Mouse (Mus musculus) liver, embryonic 15.5 days (tissue): ENCODE measurements at regions not wholly inside any gene's neighbourhood (a gene's known extent, or its start where the extent isn't known, plus 50 kb on each side); places are given as distances from the start of the nearest gene placed in this dataset.

Source experiments
- ATAC-seq: fragments of 200-750 bp; cut with Nextera tagmentation; 2 replicates; pipeline ENCODE4 v1.8.0; 2017; ENCODE audit warnings: moderate number of reproducible peaks, mild to moderate bottlenecking, moderate library complexity; ENCODE audit not compliant: insufficient read depth
- H3K27ac ChIP-seq: fragments of 300-500 bp; sonication (generic); replicated peaks from 2 replicates; pipeline ENCODE4 v1.5.1; 2015; ENCODE audit warnings: mild to moderate bottlenecking, inconsistent platforms
- H3K27me3 ChIP-seq: fragments of 300-500 bp; sonication (generic); 2 replicates; pipeline ENCODE4 v1.6.1; 2015; ENCODE audit warnings: mild to moderate bottlenecking, inconsistent platforms
- H3K36me3 ChIP-seq: fragments of 300-500 bp; sonication (generic); replicated peaks from 2 replicates; pipeline ENCODE4 v1.6.1; 2015; ENCODE audit warnings: moderate library complexity, mild to moderate bottlenecking, inconsistent platforms
- H3K4me1 ChIP-seq: fragments of 300-500 bp; sonication (generic); replicated peaks from 2 replicates; pipeline ENCODE4 v1.6.1; 2015; ENCODE audit warnings: inconsistent platforms
- H3K4me2 ChIP-seq: fragments of 300-500 bp; sonication (generic); 2 replicates; pipeline ENCODE4 v1.6.1; 2015; ENCODE audit warnings: moderate library complexity, mild to moderate bottlenecking, inconsistent platforms
- H3K4me3 ChIP-seq: fragments of 300-500 bp; sonication (generic); replicated peaks from 2 replicates; pipeline ENCODE4 v1.5.1; 2015; ENCODE audit warnings: mild to moderate bottlenecking, inconsistent platforms
- H3K9ac ChIP-seq: fragments of 300-500 bp; sonication (generic); 2 replicates; pipeline ENCODE4 v1.6.1; 2015; ENCODE audit warnings: moderate library complexity, mild to moderate bottlenecking, inconsistent platforms
- H3K9me3 ChIP-seq: fragments of 300-500 bp; sonication (generic); replicated peaks from 2 replicates; pipeline ENCODE4 v1.6.1; 2016; ENCODE audit warnings: inconsistent platforms
- whole genome bisulfite sequencing: fragments of 180-500 bp; shearing (Covaris S2); methylation state at CpG from one replicate; pipeline ENCODE4 v1.1.7; 2015; ENCODE audit warnings: mixed read lengths; ENCODE audit not compliant: insufficient replicate concordance; 5-methylcytosine and 5-hydroxymethylcytosine counted together

DNA sequence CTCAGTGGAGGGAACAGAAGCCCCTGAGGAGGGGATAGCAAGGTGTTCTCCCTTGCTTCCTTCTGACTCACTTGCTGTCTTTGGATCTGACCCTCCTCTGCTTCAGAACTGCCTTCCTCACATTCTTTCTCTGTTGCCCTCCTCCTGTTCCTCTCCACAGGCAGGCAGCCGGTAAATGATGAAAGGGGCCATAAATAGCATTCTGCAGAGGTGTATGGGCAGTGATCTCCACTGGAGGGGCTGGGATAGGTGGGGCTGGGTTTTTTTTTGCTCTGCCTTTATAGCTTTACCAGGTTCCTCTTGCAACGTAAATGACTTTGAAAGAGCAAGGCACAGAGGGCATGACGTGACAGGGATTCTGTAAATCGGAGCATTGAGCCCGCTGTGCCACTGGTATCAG is 351.6 kb downstream of the Fgf9 start:
- no peak overlapping the region for H3K4me2 ChIP-seq
- no peak overlapping the region for H3K4me3 ChIP-seq
- H3K9me3 ChIP-seq: no peaks in the 10 kb centered on the region
- no peak overlapping the region for H3K27ac ChIP-seq
- 45% methylated on average over 5 of the region's 5 CpGs for WGBS
- no peak overlapping the region for H3K9ac ChIP-seq
- no peak for ATAC-seq
- no peaks in the 10 kb centered on the region for H3K4me1 ChIP-seq
- H3K27me3 ChIP-seq: no peaks in the 10 kb centered on the region
- no peaks in the 10 kb centered on the region for H3K36me3 ChIP-seq

DNA sequence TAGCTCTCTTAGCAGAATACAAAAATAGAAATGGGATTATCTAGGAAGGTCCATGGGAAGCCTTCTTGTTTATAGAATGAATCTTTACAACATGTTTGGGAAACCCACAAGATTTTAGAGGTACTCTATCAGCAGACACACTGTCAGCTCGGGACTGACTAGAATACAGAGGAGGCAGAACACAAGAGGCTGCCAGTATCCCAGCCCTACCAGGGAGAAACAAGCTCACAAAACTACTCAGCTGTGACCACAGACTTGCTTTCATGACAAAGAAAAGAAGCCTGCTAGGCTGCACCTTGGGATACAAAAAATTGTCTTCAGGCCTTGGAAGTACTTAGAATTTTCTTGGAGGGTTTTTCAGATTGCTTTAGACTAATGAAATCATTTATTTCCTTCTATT is 347.2 kb downstream of the Fgf9 start:
- H3K9me3 ChIP-seq: no peaks in the 10 kb centered on the region
- no peak overlapping the region for H3K27ac ChIP-seq
- no peaks in the 10 kb centered on the region for H3K27me3 ChIP-seq
- H3K9ac ChIP-seq: no peak overlapping the region
- no peak for ATAC-seq
- no peak overlapping the region for H3K4me3 ChIP-seq
- H3K4me1 ChIP-seq: no peaks in the 10 kb centered on the region
- whole genome bisulfite sequencing: 51% methylated on average over 1 of the region's 1 CpGs
- H3K36me3 ChIP-seq: no peaks in the 10 kb centered on the region
- no peak overlapping the region for H3K4me2 ChIP-seq

- 72% methylated on average over 9 of the region's 9 CpGs for WGBS
- Histone ChIP-seq H3K27ac (no peak overlapping the region), H3K9me3 (no peaks in the 10 kb centered on the region), H3K36me3 (no peaks in the 10 kb centered on the region), H3K4me3 (no peak overlapping the region), H3K9ac (no peak overlapping the region), H3K4me1 (no peaks in the 10 kb centered on the region), H3K27me3 (no peaks in the 10 kb centered on the region), H3K4me2 (no peak overlapping the region)
- ATAC-seq: no peak
Measured at GRCm38 (mm10) chr14:58392055-58392726, 321.8 kb downstream of the Fgf9 start.

DNA sequence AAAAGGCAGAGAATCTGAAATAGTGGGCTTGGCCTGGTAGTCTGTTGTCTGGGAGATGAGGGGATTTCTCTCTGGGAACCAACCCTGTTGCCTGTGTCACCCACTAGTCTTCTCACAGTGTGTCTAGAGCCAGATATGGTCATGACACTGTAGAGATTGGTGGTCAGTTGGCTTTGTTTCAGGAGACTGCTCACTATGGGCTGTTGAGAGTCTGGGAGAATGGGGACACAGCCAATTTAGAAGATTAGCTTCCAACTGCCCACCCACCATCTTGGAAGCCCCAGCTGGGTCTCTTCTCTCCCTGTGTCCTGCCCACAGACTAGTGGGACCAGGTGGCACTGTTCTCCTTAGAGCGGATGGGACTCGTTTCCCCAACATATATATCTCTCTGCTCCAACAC is 320.4 kb downstream of the Fgf9 start:
- Histone ChIP-seq H3K27ac (no peak overlapping the region), H3K4me3 (no peak overlapping the region), H3K27me3 (no peaks in the 10 kb centered on the region), H3K4me2 (no peak overlapping the region), H3K9ac (no peak overlapping the region), H3K9me3 (no peaks in the 10 kb centered on the region), H3K36me3 (no peaks in the 10 kb centered on the region), H3K4me1 (no peaks in the 10 kb centered on the region)
- ATAC-seq: no peak
- WGBS: 72% methylated on average over 2 of the region's 2 CpGs

DNA sequence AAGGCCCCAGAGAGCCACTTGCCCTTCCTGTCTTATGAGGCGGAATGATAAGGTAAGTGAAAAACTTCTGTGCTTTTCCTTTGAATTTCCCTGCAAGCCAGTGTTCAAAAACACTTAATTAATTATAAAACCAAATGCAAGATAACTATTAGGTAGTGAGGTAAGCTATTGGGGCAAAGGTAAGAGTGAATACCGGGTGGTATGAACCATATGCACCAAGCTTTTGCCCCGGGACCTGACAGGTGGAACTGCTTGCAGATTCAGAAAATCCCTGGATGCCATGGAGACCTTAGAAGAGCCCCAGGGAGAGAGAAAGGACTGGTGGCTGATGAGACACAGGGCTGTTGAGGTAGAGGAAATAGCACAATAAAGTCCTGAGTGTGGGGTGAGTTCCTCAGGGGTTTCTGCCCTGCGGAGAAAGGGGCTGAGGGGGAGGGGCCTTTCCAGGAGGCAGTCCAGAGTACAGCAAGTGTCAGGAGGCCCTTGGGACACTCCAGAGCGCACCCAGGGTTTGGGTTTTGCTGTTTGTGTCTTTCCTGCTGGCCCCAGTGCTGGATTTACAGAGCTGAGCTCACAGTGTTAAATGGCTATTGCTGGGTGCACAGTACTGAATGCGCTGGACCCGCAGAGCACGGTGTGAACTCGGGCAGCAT is 317.1 kb downstream of the Fgf9 start:
- ATAC-seq: no peak
- Histone ChIP-seq H3K4me3 (no peak overlapping the region), H3K9ac (no peak overlapping the region), H3K27ac (no peak overlapping the region), H3K9me3 (no peaks in the 10 kb centered on the region), H3K4me1 (no peaks in the 10 kb centered on the region), H3K4me2 (no peak overlapping the region), H3K36me3 (no peaks in the 10 kb centered on the region), H3K27me3 (no peaks in the 10 kb centered on the region)
- 68% methylated on average over 9 of the region's 9 CpGs for WGBS

- Histone ChIP-seq H3K27ac (no peak overlapping the region), H3K4me2 (no peak overlapping the region), H3K36me3 (no peaks in the 10 kb centered on the region), H3K27me3 (no peaks in the 10 kb centered on the region), H3K9ac (no peak overlapping the region), H3K4me3 (no peak overlapping the region), H3K9me3 (no peaks in the 10 kb centered on the region), H3K4me1 (no peaks in the 10 kb centered on the region)
- no peak for ATAC-seq
Measured at GRCm38 (mm10) chr14:58375056-58375455, 304.7 kb downstream of the Fgf9 start.

DNA sequence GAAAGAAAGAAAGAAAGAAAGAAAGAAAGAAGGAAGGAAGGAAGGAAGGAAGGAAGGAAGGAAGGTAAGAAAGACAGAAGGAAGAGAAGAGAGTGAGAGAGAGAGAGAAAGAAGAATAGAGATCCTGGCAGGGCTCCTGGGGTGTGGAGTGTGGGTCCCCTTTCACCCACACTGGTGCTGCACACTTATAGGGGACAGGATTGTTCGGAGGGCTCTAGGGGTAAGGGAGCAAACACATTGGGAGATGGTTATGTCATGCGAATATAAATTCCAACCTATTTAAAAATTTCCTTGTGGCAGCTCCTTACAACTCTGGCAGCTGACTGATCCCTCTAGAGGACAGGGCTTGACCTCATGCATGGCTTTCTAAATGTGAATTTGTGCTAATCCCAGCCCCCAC is 286.5 kb downstream of the Fgf9 start:
- Histone ChIP-seq H3K4me1 (no peaks in the 10 kb centered on the region), H3K27ac (no peak overlapping the region), H3K27me3 (no peaks in the 10 kb centered on the region), H3K9me3 (no peaks in the 10 kb centered on the region), H3K36me3 (no peaks in the 10 kb centered on the region), H3K4me2 (no peak overlapping the region), H3K4me3 (no peak overlapping the region), H3K9ac (no peak overlapping the region)
- no peak for ATAC-seq
- 59% methylated on average over 2 of the region's 2 CpGs for WGBS

GRCm38 (mm10) chr14:58352986-58353385 is 282.6 kb downstream of the Fgf9 start:
- no peaks in the 10 kb centered on the region for H3K9me3 ChIP-seq
- no peaks in the 10 kb centered on the region for H3K4me1 ChIP-seq
- no peaks in the 10 kb centered on the region for H3K27me3 ChIP-seq
- no peak overlapping the region for H3K27ac ChIP-seq
- ATAC-seq: no peak
- H3K36me3 ChIP-seq: no peaks in the 10 kb centered on the region
- H3K9ac ChIP-seq: no peak overlapping the region
- no peak overlapping the region for H3K4me2 ChIP-seq
- no peak overlapping the region for H3K4me3 ChIP-seq

DNA sequence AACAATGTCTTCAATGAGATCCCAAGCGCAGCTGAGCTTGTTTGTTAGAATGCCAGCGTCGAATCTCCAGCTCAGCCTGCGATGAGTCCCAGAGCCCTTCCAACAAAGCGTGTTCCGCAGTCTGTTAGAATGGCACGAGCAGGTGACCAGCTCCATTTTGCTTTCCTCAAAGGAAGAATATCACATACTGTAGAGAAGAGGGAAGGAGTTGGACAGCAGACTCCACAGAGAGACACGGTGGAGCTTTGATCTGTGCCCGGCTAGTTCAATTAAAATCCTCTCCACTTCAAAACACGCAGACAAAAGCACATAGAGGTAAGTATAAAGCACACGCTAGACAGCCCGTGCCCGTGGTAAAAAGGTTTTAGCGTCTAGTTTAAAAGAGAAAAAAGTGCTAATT is 265.8 kb downstream of the Fgf9 start:
- Histone ChIP-seq H3K36me3 (no peaks in the 10 kb centered on the region), H3K27ac (no peak overlapping the region), H3K4me1 (no peaks in the 10 kb centered on the region), H3K27me3 (no peaks in the 10 kb centered on the region), H3K9me3 (0 out of 2 replicates have a peak, but pooled peaks cover 3% of the 10 kb centered on the region), H3K9ac (no peak overlapping the region), H3K4me2 (no peak overlapping the region), H3K4me3 (no peak overlapping the region)
- 79% methylated on average over 14 of the region's 14 CpGs for WGBS
- ATAC-seq: no peak

- 49% methylated on average over 6 of the region's 6 CpGs for WGBS
- Histone ChIP-seq H3K9ac (no peak overlapping the region), H3K27ac (no peak overlapping the region), H3K4me3 (no peak overlapping the region), H3K36me3 (no peaks in the 10 kb centered on the region), H3K4me2 (no peak overlapping the region), H3K9me3 (no peaks in the 10 kb centered on the region), H3K27me3 (no peaks in the 10 kb centered on the region), H3K4me1 (no peaks in the 10 kb centered on the region)
- ATAC-seq: no peak
Measured at GRCm38 (mm10) chr14:58323164-58323563, 252.8 kb downstream of the Fgf9 start.

DNA sequence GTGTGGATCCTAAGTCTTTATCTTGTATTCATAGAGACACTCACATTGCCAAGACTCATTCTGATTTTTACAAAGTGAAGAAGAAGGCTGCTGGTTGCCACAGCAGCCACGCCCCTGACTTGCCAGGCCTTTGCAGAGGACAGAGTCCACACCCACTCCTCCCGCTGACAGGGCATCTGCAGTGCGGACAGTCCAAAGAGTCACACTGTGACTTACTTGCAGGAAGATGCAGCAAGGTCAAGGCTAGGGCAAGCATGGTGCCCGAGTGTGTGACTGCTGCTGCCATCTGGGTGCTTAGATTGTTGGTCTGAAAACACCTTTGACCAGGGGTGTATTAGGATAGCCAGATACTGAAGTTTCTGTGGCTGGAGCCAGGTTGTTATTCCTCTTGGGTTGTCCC is 252.1 kb downstream of the Fgf9 start:
- WGBS: 60% methylated on average over 4 of the region's 4 CpGs
- no peaks in the 10 kb centered on the region for H3K36me3 ChIP-seq
- no peak overlapping the region for H3K9ac ChIP-seq
- H3K27ac ChIP-seq: no peak overlapping the region
- no peak overlapping the region for H3K4me3 ChIP-seq
- no peaks in the 10 kb centered on the region for H3K27me3 ChIP-seq
- no peaks in the 10 kb centered on the region for H3K9me3 ChIP-seq
- H3K4me1 ChIP-seq: no peaks in the 10 kb centered on the region
- H3K4me2 ChIP-seq: no peak overlapping the region
- ATAC-seq: no peak

- H3K36me3 ChIP-seq: no peaks in the 10 kb centered on the region
- H3K27ac ChIP-seq: no peak overlapping the region
- H3K4me3 ChIP-seq: no peak overlapping the region
- no peak overlapping the region for H3K9ac ChIP-seq
- H3K27me3 ChIP-seq: no peaks in the 10 kb centered on the region
- no peak overlapping the region for H3K4me2 ChIP-seq
- WGBS: 77% methylated on average over 10 of the region's 10 CpGs
- H3K9me3 ChIP-seq: no peaks in the 10 kb centered on the region
- no peaks in the 10 kb centered on the region for H3K4me1 ChIP-seq
- ATAC-seq: no peak
Measured at GRCm38 (mm10) chr14:58321875-58322274, 251.5 kb downstream of the Fgf9 start.
